Mouse (Mus musculus): ENCODE data around the gene Pwwp2b.

Gene Pwwp2b

DNA sequence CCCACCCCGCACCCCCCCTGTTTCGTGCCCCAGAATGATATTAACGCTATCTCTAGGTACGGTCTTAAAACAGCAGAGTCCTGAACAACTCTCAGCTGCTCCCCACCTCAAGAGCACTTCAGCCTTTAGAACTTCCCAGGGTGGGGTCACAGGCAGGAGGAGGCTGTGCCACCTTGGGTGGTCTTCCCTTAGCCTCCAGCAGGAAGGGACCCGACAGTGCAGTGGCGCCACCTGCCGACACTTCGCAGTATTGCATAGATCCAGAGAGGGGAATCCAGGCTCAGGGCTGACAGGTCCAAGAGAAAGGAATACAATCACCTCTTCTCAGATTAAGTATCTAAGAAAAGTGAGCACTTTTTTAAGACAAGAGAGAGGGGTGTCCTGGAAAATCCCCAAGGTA lies 51.1 kb downstream of the Pwwp2b start:
- peak; percentile 56 for DNase-seq (ENCODE audit: inconsistent ontology term)

DNA sequence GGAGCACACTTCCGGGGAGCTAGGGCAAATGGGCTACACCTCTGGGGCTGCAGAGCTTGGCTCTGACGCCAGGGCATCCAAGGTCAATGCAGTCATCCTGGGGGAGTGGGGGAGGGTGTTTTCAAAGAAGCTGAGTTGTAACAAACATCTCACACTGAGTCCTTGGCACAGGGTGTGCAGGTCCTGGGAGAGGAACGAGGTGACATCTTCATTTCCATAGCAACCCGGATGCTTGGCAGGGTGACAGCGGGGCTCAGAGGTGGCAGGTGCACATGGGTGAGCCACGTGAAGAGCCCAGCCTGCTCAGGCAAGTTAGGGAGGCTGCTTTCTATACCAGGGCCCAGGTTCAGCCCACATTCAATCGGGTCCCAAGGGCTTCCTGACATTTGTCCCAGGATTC lies 52.1 kb downstream of the Pwwp2b start:
- DNase-seq (ENCODE audit: inconsistent ontology term) = no peak

DNA sequence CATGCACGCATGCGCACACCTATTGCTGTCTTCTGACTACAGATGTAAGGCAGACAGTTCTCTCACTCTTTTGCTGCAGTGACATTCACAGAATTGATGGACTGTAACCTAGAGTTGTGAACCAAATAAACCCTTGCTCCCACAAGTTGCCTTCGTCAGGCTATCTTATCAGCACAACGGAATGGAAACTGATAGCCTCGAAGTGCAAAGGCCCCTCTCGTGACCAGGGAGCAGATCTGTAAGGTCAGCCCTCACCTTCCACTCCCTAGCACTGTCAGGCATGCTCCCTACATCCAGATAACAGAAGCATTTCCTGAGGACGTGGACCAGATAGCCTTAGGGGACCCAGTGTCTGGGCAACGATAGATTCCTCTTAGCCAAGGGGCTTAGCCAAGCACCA lies 53.2 kb downstream of the Pwwp2b start:
- no peak for DNase-seq (ENCODE audit: inconsistent ontology term)

DNA sequence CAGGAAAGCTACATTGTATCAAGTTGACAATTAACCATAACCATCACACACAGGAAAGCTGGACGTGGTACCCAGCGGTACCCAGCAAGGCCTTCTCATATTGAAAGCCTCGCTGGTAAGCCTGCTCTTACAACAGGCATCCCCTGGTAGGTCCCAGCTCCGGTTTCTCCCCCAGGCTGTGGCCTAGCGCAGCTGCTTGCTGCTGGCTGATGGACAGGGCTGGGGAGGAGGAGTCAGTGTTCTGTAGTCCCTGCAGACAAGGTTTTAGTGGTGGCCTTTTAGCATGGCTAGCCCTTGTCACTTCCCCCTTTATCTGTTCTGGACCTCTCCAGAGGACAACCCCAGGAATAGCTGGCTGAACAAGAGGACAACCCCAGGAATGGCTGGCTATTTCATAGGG lies 54.0 kb downstream of the Pwwp2b start:
- no peak for DNase-seq (ENCODE audit: inconsistent ontology term)

DNA sequence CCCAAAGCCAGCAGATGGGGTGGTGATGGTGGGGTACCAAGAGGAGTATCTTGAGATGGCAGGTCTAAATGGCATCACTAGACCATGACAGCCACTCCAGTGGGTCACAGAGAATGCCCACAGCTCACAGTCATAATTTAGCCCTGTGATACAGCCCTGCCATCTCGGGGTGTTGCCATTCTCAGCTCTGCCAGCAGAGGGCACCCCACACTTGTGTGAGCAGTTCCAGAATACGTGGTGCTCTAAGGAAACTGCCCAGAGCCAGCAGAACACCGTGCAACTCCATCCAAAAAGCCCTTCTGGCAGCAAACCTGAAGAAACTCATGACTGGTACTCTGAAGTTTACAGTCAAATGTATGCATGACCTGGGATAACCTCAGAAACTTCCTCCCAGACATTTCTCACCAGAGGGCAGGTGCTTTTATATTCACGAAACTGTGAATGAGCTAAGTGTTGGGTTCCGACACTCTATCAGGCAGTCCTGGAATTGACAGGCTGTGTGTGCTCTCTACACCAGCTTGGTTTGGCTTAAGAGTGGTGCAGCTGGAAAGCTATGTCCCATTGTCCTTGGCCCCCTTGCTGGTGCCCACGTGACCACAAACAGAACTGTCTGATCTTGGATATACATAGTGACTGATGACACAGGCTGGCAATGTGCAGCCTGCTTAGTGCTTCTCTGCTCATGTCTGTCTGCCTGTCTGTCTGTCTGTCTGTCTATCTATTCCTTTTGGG lies 55.2 kb downstream of the Pwwp2b start:
- DNase-seq (ENCODE audit: inconsistent ontology term) = peak; percentile 65

DNA sequence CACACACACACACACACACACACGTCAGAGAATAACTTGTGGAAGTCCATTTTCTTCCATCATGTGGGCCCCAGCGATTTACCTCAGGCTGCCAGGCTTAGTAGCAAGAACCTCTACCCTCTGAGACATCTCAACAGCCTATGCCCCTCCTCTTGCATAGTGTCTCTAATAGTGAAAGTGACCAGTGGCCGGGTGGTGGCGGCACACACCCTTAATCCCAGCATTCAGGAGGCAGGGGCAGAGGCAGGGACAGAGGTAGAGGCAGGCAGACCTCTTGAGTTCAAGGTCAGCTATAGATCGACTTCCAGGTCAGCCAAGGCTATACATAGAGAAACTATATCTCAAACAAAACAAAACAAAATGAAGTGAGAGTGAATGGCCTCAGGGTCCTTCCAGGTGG lies 56.0 kb downstream of the Pwwp2b start:
- no peak for DNase-seq (ENCODE audit: inconsistent ontology term)

DNA sequence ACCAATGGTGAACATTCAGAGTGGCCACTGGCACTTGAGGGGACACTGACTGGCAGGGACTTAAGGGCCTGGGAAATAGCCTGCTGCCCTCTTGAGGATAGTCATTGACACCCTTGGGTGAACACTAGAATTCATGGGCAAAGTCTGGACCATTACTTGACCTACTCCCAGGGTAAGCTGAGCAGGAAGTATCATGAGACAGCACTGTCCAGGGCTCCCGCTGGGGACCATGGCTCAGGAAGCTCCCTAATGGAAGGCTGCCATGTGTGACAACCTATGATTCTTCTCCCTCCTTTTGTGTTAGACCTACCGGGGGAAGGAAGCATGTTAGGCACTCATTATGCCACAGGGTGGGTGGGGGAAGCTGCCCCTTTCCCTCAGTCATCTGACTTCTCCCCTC lies 58.8 kb downstream of the Pwwp2b start:
- DNase-seq (ENCODE audit: inconsistent ontology term) = no peak

DNA sequence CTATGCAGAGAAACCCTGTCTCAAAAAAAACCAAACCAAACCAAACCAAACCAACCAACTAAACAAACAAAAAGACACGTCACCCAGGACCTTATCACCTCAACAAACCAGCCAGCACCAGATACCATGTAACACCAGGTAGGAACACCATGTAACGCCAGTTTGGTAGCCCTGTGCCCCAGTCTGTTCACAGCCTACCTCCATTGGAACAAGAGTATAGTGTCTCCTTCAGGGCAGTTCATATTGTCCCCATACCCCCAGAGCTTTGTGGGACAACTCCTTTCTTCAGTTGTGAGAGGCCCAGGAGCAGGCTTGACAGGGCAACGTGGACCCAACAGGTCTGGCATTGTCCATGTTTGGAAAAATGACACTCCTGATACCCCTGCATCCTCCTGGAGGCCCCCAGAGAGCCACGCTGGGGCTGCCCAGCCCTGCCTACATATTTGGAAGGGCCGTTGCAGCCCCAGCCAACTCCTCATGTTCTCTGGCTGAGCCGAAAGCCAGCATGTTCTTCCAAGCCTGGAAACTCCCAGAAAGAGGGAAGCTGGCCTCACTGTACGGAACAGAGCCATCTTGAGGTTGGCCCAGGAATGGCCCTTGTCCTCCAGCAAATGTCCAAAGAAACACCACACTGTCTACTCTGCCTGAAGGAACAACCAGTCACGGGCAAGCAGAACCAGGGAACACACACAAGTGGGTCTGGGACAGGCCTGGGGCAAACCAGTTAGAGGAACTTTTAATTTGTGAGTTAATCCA lies 60.0 kb downstream of the Pwwp2b start:
- DNase-seq (ENCODE audit: inconsistent ontology term) = no peak

DNA sequence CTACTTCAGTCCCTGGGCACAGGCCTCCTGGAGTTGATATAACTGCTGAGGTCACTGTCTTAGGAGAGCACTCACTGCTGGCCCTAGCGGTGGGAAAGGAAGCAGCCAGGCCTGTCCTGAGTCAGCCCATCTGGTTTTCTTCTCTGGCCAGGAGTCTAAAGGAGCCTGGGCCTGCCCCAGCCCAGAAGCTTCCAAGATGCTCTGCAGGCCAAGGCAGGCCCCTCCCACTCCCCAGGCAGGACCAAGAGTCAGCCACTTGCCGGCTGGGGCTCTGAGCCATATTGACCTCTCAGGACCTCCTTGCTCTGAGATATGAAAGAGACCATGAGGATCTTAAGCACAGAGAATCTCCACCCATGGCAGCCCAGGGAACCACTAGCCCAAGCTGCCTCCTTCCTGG lies 60.8 kb downstream of the Pwwp2b start:
- DNase-seq (ENCODE audit: inconsistent ontology term) = no peak

DNA sequence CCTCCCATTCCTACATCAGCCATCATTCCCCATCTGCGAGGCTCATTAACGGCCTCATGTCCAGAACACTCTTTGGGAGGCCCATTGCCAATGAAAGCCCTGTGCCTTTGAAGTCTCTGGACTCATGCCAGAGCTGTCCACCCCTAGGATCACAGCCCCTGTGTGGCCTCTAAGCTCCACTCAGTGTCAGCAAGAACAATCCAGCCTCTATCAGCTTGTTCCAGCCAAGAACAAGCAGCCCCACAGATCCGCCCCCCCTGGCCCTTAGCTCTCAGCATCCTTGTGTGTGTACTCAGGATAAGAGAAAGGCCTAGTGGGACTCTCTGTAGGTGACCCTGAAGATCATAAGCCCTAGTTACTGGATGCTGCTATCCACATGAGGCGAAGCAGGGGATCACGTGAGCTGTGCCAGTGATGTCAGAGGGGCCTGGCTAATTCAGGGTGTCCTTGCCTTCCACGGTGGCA lies 62.2 kb downstream of the Pwwp2b start:
- peak; percentile 55 for DNase-seq (ENCODE audit: inconsistent ontology term)

DNA sequence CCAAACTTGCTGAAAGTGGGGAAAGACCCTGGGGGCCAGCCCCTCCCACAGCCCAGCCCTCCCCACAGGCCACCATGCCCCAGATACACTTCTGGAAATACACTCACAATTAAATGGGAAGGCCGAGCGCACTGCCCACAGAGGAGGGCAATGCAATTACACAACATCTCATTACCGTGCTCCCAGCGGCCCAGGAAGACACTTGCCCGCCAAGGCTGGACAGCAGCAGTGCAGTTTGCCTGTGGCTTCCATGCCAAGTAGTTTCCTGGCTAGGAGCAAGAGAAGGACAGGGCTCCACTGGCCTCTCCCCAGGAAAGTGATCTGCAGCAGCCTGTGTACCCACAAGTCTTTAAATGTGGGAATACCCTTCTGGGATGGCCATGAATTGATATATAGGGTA lies 64.4 kb downstream of the Pwwp2b start:
- DNase-seq (ENCODE audit: inconsistent ontology term) = peak; percentile 70

DNA sequence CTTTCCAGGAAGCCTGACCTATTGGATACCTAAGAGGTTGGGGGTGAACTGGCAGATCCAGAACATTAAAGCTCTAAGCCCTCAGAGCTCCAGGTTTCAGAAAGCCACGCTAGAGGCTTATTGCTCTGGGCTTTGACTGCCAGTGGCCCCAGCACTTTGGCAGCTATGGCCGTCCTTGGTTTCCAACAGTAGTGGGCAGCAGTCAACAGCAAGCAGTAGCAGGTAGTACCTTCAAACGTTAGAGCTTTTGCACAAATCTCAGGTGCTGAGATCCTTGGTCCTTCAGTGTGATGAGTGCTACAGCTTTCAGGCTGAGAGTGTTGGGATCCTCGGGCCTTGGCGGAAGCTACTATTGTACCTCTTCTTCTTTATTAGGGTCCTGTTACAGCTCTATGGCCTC lies 65.1 kb downstream of the Pwwp2b start:
- DNase-seq (ENCODE audit: inconsistent ontology term) = no peak

DNA sequence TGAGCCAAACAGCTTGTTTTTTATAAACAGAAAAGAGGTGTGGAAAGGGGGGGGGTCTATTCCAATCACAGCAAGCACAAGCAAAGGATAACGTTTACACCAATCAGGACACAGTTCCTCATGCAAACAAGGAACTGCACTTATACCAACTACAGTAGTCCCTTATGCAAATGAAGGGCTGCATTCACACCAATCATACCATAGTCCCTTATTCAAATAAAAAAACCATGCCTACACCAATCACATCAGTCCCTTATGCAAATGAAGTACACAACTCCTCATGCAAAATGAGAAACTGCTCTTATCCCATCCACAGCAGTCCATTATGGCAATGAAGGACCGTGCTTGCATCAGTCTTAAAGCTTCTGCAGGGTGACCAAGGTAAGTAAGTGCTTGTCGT lies 66.4 kb downstream of the Pwwp2b start:
- DNase-seq (ENCODE audit: inconsistent ontology term) = no peak

DNA sequence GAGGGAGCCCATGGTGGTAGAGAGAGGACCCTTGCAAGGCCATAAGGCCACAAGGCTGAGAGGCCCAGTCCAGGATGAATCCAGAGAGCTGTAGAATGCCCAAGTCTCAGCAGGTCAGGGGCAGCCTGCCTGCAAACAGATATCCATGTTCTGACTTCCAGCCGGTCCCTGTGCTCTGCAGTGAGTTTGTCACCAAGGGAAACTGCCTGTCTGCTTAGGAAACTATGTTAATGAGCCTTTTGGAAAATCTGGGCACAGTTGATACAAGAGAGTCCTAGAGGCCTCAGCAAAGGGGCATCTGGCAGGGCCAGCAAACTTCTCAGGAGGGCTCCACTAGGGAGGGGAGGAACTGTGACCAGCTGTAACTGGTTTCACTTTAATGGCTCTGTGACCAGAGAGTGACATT lies 70.7 kb downstream of the Pwwp2b start:
- peak; percentile 72 for DNase-seq (ENCODE audit: inconsistent ontology term)
